Mouse (Mus musculus): ENCODE results near the gene Mnat1.

Mnat1 gene

DNA sequence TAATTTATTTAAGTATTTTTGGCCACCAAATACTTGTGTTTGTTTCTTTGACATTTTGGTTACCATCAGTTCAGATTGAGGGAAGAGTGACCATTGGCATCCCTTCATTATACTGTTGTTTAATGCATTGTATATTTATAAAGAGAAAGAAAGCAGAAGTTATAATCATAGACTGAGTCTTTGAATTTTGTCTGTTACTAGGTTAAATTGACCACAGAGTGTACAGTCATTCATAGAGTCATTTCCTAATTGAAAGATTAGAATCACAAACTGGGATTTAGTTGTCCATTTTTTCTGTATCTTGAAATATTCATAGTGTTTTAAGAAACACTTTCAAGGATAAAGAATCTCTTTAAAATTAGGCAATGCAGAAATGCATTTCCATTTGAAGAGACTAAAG lies 108.0 kb downstream of the Mnat1 start:
- no peak for DNase-seq (ENCODE audit: low spot score in 2 of 2)

DNA sequence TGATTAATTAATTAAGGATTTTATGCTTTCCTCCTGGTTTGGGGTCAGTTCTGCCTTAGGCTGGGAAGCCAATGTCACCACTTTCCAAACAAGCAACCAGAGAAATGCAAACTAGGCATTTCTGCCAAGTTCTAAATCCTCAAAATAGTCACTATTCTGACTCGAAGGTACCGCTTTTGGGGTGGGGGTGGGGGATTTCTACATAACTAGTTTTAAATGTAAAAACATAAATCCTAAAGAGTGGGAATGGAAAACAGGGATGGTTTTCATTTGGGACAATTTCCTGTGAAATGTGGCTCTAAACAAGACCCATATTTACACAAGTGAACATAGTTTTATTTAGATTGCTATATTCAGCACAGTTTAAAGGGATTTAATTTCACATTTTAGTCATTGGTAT lies 109.1 kb downstream of the Mnat1 start:
- no peak for DNase-seq (ENCODE audit: low spot score in 2 of 2)

DNA sequence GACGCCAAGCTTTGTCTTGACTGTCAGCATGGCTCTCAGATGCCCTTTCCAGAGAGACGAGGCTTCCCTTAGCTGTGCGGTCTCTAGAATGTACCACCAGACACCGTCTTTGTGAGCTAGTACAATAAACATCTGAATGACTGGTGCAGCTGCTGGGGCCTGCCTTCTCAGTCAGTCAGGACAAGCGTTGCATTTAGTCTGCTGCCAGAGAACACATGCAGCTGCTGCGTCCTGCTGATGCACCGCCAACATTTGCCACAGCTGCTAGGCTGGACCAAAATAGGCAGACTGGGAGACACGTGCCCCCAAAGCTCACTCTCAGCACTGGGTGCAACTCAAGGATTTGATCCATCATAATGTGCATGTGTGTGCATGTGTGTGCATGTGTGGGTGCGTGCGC lies 118.4 kb downstream of the Mnat1 start:
- DNase-seq (ENCODE audit: low spot score in 2 of 2): no peak

- no peak for DNase-seq (ENCODE audit: low spot score in 2 of 2)
Observed at GRCm38 (mm10) chr12:73245687-73246086, 122.2 kb downstream of the Mnat1 start.

GRCm38 (mm10) chr12:73255006-73255405 lies 131.5 kb downstream of the Mnat1 start:
- DNase-seq (ENCODE audit: low spot score in 2 of 2): no peak

DNA sequence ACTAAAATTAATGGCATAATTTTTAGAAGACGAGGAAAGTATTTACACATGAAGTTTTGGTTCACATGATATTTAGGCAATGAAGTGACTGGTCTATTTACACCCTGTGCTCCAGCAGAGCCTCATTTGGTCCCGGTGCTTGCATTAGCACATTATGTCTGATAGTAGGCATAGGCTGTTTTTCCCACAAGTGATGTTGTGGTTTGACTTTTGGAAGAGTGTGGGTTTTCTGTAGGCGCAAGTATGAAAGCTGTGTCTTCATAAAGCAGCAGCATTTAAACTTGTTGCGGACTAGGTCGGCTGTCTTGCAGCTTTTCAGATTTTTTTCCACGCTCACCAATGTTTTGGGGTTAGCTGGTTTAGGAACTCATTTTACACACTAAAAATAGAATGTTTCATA lies 135.8 kb downstream of the Mnat1 start:
- no peak for DNase-seq (ENCODE audit: low spot score in 2 of 2)

DNA sequence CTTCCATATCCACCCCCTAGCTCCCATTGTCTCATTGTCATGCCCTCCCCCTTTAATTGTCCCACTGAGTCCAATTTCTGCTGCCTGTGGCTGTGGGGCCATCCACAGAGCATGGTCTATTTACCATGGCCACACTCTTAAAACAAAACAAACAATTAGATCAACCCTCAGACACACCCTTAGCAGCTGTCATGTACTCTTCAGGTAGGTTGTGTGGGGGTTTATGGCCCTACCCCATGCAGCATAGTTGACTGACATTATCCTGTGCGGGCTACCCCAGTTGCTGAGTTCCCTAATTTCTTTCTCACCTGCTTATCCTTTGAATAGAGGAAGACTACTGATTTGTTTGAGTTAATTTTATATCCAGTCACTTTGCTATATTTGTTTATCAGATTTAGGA lies 136.8 kb downstream of the Mnat1 start:
- no peak for DNase-seq (ENCODE audit: low spot score in 2 of 2)

- no peak for DNase-seq (ENCODE audit: low spot score in 2 of 2)
Observed at GRCm38 (mm10) chr12:73265381-73265978, 142.0 kb downstream of the Mnat1 start.

DNA sequence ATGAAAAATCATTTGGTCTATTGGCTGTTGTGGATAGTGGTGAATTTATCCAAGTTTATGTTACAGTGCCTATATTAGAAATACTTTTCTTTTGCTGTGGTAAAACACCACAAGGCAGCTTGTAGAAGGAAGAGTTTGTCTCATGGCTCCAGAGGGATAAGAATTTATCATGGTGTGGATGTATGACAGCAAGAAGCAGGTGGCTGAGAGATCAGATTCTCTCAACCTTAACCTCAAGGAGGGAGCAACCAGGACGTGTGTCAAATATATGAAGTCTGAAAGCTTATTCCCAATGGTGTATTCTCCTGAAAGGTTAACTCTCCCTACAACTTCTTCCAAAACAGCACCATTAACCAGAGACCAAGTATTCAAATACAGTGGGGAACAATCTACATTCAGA lies 143.1 kb downstream of the Mnat1 start:
- DNase-seq (ENCODE audit: low spot score in 2 of 2): no peak

DNA sequence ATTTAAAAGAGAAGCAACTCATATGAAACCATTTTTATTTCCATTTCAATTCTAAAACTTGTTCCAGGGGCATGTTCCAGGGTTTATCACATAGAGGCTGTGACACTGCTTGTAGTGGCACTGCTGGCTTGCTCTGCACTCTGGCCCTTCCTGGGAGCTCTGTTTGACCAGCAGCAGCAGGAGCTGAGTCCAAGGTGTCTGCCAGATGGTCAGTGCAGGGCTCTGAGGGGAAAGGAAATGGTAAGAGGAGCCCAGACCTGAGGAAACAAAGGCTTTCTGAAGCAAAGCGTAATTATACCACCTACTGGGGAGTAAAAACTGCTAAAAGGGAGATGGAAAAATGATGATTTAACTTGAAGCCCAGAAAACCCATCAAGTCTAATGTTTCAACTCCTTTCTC lies 145.0 kb downstream of the Mnat1 start:
- DNase-seq (ENCODE audit: low spot score in 2 of 2): no peak

DNA sequence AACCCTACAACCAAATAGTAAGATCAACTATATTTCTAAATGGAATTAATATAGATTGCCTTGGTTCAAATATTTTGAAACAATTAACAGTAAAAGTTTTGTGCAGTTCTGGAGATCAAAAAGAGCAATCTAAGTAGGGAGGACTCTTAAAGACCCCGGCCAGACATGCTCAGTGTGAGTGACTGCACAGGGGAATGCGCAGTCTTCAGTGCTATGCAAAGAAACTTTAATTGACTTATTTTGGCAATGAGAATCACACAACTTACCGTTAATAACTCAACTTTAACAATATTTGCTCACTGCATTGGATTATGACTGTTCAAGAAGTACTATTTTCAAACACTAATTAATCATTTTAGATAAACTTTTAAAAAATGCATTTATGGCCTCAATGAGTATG lies 146.0 kb downstream of the Mnat1 start:
- no peak for DNase-seq (ENCODE audit: low spot score in 2 of 2)

DNA sequence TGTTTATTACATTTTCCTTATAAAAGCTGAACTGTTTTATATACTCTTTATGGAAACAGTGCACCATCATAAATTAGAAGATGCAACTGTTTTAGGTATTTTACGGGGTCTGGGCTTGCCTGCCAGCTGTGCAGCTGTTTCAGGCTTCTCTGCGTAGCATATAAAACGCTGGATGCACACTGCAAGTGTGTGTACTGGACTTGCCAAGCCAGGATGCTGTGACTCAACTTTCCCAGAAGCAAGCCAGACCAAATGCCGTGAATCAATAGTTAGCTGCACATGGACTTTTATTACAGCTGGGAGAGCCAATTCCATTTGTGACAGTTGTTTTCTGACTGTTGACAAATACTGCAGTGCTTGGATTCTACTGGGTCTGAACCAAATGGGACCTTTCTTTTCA lies 146.4 kb downstream of the Mnat1 start:
- DNase-seq (ENCODE audit: low spot score in 2 of 2): peak in 1 of 2 experiments; percentile 30

- no peak for DNase-seq (ENCODE audit: low spot score in 2 of 2)
Observed at GRCm38 (mm10) chr12:73274921-73275320, 151.4 kb downstream of the Mnat1 start.

GRCm38 (mm10) chr12:73286287-73287092 lies 163.0 kb downstream of the Mnat1 start, which contains the start of the genes Trmt5 and Slc38a6:
Gene Trmt5 (minus strand): TSS chr12:73286710.
Gene Slc38a6 (plus strand): TSS chr12:73286779.
- DNase-seq (ENCODE audit: low spot score in 2 of 2): peak; percentile 85 to 88

GRCm38 (mm10) chr12:73287609-73288008 lies 164.1 kb downstream of the Mnat1 start:
- no peak for DNase-seq (ENCODE audit: low spot score in 2 of 2)

DNA sequence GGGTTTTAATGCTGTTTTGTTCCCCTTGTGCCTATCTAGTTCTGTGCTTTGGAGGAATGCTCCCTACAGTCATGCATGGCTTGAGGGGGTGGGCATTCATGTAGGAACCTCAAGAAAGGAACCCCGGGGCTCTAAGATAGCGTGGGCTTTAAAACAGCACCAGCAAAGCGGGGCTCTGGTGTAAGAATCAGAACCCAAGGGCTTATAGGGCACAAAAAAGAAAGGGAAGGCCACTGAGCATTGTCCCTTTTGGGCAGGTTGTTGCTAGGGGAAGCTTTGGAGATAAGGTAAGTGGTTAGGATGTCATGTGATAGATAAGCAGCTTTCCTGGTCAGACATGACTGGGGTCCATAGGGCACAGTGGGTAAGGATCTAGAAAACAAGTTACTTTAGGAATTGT lies 165.1 kb downstream of the Mnat1 start:
- DNase-seq (ENCODE audit: low spot score in 2 of 2): no peak

DNA sequence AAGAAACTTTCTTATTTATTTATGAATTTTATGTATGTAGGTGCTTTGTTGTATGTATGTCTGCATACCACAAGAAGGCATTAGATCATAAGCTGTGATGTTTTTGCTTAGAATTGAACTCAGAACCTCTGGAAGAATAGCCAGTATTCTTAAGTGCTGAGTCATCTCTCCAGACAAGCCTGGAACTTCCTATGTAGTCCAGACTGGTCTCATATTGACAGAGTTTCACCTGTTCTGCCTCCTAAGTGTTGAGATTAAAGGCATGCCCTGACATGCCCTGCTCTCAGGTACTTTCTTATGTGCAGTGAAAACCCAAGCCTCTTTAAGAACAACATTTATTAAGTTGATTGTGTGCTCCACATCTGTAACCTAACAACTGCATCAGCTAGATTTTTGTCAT lies 171.4 kb downstream of the Mnat1 start:
- no peak for DNase-seq (ENCODE audit: low spot score in 2 of 2)

DNA sequence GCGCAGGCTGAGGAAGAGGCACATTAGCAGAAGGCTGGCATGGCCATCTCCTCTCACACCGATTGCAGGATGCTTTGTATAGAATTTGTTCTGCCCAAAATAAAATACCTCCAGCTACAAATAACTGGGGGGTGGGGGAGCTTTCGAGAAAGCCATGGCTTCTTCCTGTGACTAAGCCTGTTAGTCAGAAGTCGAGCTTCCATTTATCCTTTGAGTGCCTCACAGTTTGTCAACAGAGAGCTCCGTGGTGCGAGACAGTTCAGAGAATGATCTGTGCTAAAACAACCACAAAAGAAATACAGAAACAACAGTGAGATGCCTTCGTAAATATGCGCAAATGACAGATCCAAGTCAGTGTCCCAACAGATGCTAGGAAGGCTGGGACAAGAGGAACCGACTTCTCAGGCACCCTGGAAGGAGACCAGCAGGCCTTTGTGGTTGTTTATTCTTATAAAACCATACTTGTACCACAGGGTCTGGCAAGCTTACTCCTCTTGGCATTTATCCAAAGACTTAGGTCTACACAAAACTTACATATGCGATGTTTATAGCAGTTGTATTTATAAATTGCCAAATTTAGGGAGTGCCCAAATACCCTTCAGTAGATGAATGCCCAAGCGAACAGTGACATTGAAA lies 172.1 kb downstream of the Mnat1 start:
- DNase-seq (ENCODE audit: low spot score in 2 of 2): no peak

DNA sequence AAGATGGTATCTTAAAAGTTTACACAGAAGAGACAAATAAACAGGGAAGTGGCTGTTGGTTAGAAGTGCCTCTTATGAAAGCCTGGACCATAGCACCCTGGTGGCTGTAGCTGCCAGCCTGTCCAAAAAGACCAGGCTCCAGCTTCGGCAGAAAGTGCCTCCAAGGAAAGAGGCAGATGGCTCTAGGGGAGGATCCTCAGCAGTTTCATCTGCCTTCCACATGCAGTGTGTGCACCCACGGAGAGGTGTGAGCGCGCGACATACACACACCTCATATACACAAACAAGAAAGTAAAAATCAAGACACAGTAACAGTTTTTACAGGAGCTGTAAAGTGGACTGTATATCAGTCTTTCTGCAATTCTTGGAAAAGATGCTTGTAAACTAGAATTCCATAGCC lies 175.1 kb downstream of the Mnat1 start:
- no peak for DNase-seq (ENCODE audit: low spot score in 2 of 2)

DNA sequence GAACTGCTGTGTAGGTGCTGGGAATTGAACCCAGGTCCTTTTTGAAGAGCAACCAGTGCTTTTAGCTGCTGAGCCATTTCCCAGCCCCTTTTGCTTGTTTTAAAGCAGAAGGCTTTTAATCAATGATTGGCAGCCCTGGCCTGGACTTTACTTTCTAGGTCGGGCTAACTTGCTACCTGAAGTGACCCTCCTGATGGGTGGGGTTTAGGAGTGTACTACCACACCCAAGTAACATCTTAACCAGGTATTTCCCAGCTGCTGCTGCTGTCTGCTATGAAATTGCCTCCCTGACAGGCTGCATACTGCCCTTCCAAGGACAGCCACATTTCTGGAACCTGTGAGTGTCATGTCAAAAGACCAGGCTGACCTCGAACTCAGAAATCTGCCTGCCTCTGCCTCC lies 177.0 kb downstream of the Mnat1 start:
- no peak for DNase-seq (ENCODE audit: low spot score in 2 of 2)

DNA sequence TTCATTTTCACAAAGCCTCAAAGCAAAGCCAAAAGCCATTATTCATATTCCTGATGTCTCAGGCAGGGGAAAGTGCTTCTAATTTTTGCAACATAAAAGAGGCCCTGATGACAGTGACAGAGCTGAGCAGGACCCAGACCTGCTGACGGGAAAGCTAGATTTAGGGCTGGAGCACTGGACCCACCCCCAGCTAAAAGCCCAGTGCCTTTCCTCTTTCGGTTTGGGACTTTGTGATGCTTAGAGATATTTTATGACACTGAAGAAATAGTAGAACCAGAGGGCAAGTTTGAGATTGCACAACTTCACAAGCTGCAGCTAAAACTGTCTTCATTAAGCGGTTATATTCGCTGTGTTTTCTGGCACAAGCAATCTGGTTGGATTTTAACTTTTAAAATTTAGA lies 181.1 kb downstream of the Mnat1 start:
- DNase-seq (ENCODE audit: low spot score in 2 of 2): no peak

DNA sequence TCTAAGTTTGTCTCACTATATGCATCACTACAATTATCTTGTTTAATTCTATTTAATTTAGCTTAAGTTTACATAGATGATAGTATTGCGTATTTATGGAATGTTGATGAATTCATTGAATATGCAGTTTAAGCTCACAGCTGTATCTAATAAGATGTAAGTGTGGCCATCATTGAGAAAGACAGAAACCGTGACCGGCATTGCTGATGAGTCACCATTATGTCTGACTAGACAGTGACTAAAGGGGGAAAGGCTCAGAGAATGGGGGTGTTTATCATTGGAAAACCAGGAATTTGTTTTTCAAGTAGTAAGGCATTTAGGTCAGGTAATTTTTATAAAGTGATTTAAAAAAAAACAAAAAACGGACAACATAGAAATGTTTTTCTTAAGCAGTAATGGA lies 184.2 kb downstream of the Mnat1 start:
- DNase-seq (ENCODE audit: low spot score in 2 of 2): no peak

GRCm38 (mm10) chr12:73308711-73309110 lies 185.2 kb downstream of the Mnat1 start:
- DNase-seq (ENCODE audit: low spot score in 2 of 2): no peak

All from urinary bladder, adult 18-20 months (tissue).